Mouse (Mus musculus) left cerebral cortex, postnatal 10 days (tissue): ENCODE results near the gene Rnf144b. TPM values are rescaled to one million over a fixed set of nuclear protein-coding genes. Genes with fewer than 3 reads are reported as not detected.

Source experiments
- DNase-seq, 2 experiments: peaks; one replicate each; pipeline ENCODE4 v3.0.0; 2021 to 2022; ENCODE audit warnings: low spot score in 2 of 2, mixed read lengths in 1 of 2; ENCODE audit errors: extremely low spot score in 1 of 2
- intact Hi-C: fragments of 180-260 bp; cut with DNase I; formaldehyde crosslinking; loops from one replicate; pipeline ENCODE4 v1.15.1; 2025
- total RNA-seq, 2 experiments: library from RNA; stranded (reverse); gene quantifications; 2 replicates each; pipeline ENCODE4 v1.2.3; 2021

Gene Rnf144b
- total RNA-seq, 2 experiments from 2014 or later: 15.0 to 16.1 TPM

- DNase-seq: peak in 1 of 2 experiments; percentile 44
- intact Hi-C loops: no loop called here
Measured at GRCm38 (mm10) chr13:47201962-47202624, 79.6 kb downstream of the Rnf144b start.

GRCm38 (mm10) chr13:47210496-47210895 is 88.0 kb downstream of the Rnf144b start:
- intact Hi-C loops: no loop called here
- DNase-seq: peak in 1 of 2 experiments; percentile 22

- intact Hi-C loops: no loop called here
- no peak for DNase-seq
Measured at GRCm38 (mm10) chr13:47210992-47211391, 88.5 kb downstream of the Rnf144b start.

- intact Hi-C loops: no loop called here
- no peak for DNase-seq
Measured at GRCm38 (mm10) chr13:47211581-47211980, 89.1 kb downstream of the Rnf144b start.

- DNase-seq: no peak
- intact Hi-C loops: no loop called here
Measured at GRCm38 (mm10) chr13:47213817-47214216, 91.4 kb downstream of the Rnf144b start.

- peak in 1 of 2 experiments; percentile 54 for DNase-seq
- intact Hi-C loops: no loop called here
Measured at GRCm38 (mm10) chr13:47214895-47215294, 92.4 kb downstream of the Rnf144b start.

GRCm38 (mm10) chr13:47215815-47216585 is 93.5 kb downstream of the Rnf144b start:
- intact Hi-C loops: no loop called here
- peak in 1 of 2 experiments; percentile 22 for DNase-seq

- intact Hi-C loops: no loop called here
- no peak for DNase-seq
Measured at GRCm38 (mm10) chr13:47217107-47217571, 94.7 kb downstream of the Rnf144b start.

- DNase-seq: peak in 1 of 2 experiments; percentile 30
- intact Hi-C loops: no loop called here
Measured at GRCm38 (mm10) chr13:47218351-47218750, 95.9 kb downstream of the Rnf144b start.

GRCm38 (mm10) chr13:47220426-47220825 is 98.0 kb downstream of the Rnf144b start:
- intact Hi-C loops: no loop called here

GRCm38 (mm10) chr13:47223576-47224538 is 101.4 kb downstream of the Rnf144b start:
- DNase-seq: peak in 1 of 2 experiments; percentile 42
- intact Hi-C loops: no loop called here

More at GRCm38 (mm10) chr13:47220426-47220825, 98.0 kb downstream of the Rnf144b start:
- no peak for DNase-seq

GRCm38 (mm10) chr13:47224648-47225323 is 102.3 kb downstream of the Rnf144b start:
- intact Hi-C loops: no loop called here
- DNase-seq: peak in 1 of 2 experiments; percentile 48

GRCm38 (mm10) chr13:47225324-47225697 is 102.9 kb downstream of the Rnf144b start:
- no peak for DNase-seq
- intact Hi-C loops: no loop called here

GRCm38 (mm10) chr13:47225802-47226201 is 103.3 kb downstream of the Rnf144b start:
- intact Hi-C loops: no loop called here
- DNase-seq: peak in 1 of 2 experiments; percentile 28

GRCm38 (mm10) chr13:47226521-47226920 is 104.1 kb downstream of the Rnf144b start:
- intact Hi-C loops: no loop called here
- no peak for DNase-seq

- no peak for DNase-seq
- intact Hi-C loops: no loop called here
Measured at GRCm38 (mm10) chr13:47228201-47228600, 105.7 kb downstream of the Rnf144b start.

- intact Hi-C loops: no loop called here
- DNase-seq: no peak
Measured at GRCm38 (mm10) chr13:47228626-47229190, 106.3 kb downstream of the Rnf144b start.

- intact Hi-C loops: no loop called here
- DNase-seq: no peak
Measured at GRCm38 (mm10) chr13:47232163-47232562, 109.7 kb downstream of the Rnf144b start.
